Mouse (Mus musculus): ENCODE data around the gene F830045P16Rik.

The F830045P16Rik gene

GRCm38 (mm10) chr2:129536377-129536776 lies at the start of gene F830045P16Rik:
Gene F830045P16Rik, minus strand, starts transcription at chr2:129536602.
- no peak for DNase-seq (ENCODE audit: low read depth, low spot score)

- DNase-seq (ENCODE audit: low read depth, low spot score): no peak
Measured at GRCm38 (mm10) chr2:129585904-129586514, 49.6 kb upstream of the F830045P16Rik start.

GRCm38 (mm10) chr2:129584905-129585304 lies 48.5 kb upstream of the F830045P16Rik start:
- no peak for DNase-seq (ENCODE audit: low read depth, low spot score)

- DNase-seq (ENCODE audit: low read depth, low spot score): no peak
Measured at GRCm38 (mm10) chr2:129582261-129582660, 45.9 kb upstream of the F830045P16Rik start.

GRCm38 (mm10) chr2:129581826-129582225 lies 45.4 kb upstream of the F830045P16Rik start:
- no peak for DNase-seq (ENCODE audit: low read depth, low spot score)

DNA sequence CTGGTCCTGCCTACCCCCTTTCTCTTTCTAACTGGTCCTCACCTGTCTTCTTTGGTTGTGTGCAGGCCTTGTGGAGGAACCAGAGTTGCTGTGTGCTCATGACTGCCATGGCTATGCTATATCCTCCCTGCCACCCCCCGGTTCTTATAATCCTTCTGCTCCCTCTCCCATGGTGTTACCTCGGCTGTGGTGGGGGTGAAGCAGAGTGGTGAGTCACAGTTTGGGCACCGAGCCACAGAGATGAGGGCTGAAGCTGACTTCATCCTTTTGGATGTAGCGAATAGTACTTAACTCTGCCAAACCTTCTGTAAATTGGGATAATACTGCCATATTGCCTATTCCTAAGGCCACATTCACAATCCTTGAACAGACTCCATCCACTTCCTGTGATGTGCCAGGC lies 44.3 kb upstream of the F830045P16Rik start:
- no peak for DNase-seq (ENCODE audit: low read depth, low spot score)

- no peak for DNase-seq (ENCODE audit: low read depth, low spot score)
Measured at GRCm38 (mm10) chr2:129576611-129577447, 40.4 kb upstream of the F830045P16Rik start.

- no peak for DNase-seq (ENCODE audit: low read depth, low spot score)
Measured at GRCm38 (mm10) chr2:129575113-129575512, 38.7 kb upstream of the F830045P16Rik start.

- no peak for DNase-seq (ENCODE audit: low read depth, low spot score)
Measured at GRCm38 (mm10) chr2:129574395-129575046, 38.1 kb upstream of the F830045P16Rik start.

- no peak for DNase-seq (ENCODE audit: low read depth, low spot score)
Measured at GRCm38 (mm10) chr2:129573701-129574273, 37.4 kb upstream of the F830045P16Rik start.

GRCm38 (mm10) chr2:129569556-129569955 lies 33.2 kb upstream of the F830045P16Rik start:
- no peak for DNase-seq (ENCODE audit: low read depth, low spot score)

GRCm38 (mm10) chr2:129569120-129569519 lies 32.7 kb upstream of the F830045P16Rik start:
- DNase-seq (ENCODE audit: low read depth, low spot score): no peak

DNA sequence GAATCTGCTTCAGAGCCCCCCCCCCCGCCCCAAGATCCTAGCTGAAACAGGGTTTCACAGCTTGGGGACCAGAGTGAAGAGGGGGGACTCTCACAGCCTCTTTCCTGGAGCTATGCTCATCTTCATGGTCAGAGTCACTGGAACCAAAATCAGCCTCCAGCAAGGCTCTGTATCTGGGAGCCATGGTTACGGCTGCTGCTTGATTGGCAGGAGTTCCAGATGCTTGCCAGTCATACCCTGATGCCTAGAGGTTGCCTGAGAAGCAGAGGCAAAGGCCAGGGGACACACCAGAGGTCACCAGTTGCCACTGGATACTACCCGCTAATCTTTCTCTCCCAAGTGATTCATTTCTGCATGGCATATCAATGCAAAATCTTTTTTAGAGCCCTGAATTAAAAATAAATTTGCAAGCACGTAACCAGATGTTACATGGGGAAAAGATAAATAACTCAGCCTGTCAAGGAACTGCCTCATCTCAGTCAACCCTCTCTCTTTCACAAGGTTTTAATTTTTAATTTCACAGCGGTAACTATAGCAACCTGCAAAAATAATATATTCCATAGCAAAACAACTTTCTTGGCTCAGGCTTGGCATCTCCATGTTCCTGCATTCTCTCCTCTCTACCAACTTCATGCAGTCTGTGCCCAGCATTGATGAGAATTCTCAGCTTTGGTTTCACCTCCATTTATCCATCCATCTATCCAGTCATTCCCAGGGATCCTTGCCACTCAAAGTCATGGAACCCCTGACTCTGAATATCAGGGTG lies 27.7 kb upstream of the F830045P16Rik start:
- no peak for DNase-seq (ENCODE audit: low read depth, low spot score)

GRCm38 (mm10) chr2:129561796-129562195 lies 25.4 kb upstream of the F830045P16Rik start:
- no peak for DNase-seq (ENCODE audit: low read depth, low spot score)

DNA sequence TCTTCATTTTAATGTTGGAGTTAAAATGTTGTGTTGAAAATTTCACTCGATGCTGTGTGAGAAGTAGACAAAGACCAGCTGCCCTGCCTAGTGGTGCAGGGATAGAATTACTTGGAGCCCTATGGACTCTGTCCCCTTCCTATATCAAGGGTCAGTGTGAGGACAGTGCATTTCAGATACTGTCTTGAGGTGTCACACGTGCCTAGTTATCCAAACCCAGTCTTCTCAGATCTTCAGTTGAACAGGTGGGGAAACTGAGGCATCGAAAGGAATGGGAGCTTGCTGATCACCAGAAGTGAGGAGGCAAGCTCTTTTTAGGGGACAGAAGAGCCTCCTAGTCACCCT lies 22.4 kb upstream of the F830045P16Rik start:
- no peak for DNase-seq (ENCODE audit: low read depth, low spot score)

- DNase-seq (ENCODE audit: low read depth, low spot score): no peak
Measured at GRCm38 (mm10) chr2:129558008-129558874, 21.8 kb upstream of the F830045P16Rik start.

DNA sequence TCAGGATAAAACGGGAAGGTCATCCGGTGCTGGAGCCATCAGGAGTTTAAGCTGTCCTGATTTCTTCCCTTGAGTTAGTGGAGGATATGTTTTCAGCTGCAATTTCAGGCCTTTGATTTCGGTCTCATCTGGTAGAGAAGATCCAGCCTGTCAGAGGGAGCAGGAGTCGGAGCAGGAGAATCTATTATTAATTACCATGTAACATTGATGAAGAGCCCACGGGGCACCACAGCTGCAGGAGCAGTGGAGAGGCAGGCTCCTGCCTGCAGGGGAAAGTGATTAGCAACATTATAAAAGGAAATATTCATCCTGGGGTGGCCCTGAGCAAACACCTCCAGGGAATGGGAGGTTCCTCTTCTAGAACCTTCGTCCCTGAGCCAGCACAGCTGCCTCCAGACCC lies 19.7 kb upstream of the F830045P16Rik start:
- DNase-seq (ENCODE audit: low read depth, low spot score): no peak

GRCm38 (mm10) chr2:129550781-129551180 lies 14.4 kb upstream of the F830045P16Rik start:
- DNase-seq (ENCODE audit: low read depth, low spot score): no peak

GRCm38 (mm10) chr2:129549537-129550135 lies 13.2 kb upstream of the F830045P16Rik start:
- no peak for DNase-seq (ENCODE audit: low read depth, low spot score)

- DNase-seq (ENCODE audit: low read depth, low spot score): no peak
Measured at GRCm38 (mm10) chr2:129546772-129547171, 10.4 kb upstream of the F830045P16Rik start.

Measured in retina, adult 2 months (tissue).